Mouse (Mus musculus) embryonic facial prominence, embryonic 14.5 days (tissue): ENCODE measurements around the gene Nfia. TPM values are rescaled to one million over a fixed set of nuclear protein-coding genes. Genes with fewer than 3 reads are reported as not detected.
A peak's percentile ranks its signal among the peaks of the same experiment; 100 is the strongest.

Experiments used
- ATAC-seq: fragments of 200-750 bp; cut with Nextera tagmentation; 2 replicates; pipeline ENCODE4 v1.8.0; 2017; ENCODE audit warnings: low read depth, moderate number of reproducible peaks, moderate TSS enrichment
- DNase-seq: peaks from one replicate; pipeline ENCODE4 v3.0.0-alpha.2; 2015; ENCODE audit warnings: low spot score
- H3K27ac ChIP-seq: fragments of 300-500 bp; sonication (generic); replicated peaks from 2 replicates; pipeline ENCODE4 v1.5.1; 2014; ENCODE audit warnings: low read depth, mild to moderate bottlenecking, low read length, moderate library complexity
- H3K27me3 ChIP-seq: fragments of 300-500 bp; sonication (generic); replicated peaks from 2 replicates; pipeline ENCODE4 v1.6.1; 2014; ENCODE audit warnings: low read length; ENCODE audit not compliant: control insufficient read depth, insufficient read depth
- H3K36me3 ChIP-seq: fragments of 300-500 bp; sonication (generic); 2 replicates; pipeline ENCODE4 v1.6.1; 2014; ENCODE audit warnings: low read length, mixed read lengths; ENCODE audit not compliant: control insufficient read depth, insufficient read depth
- H3K4me1 ChIP-seq: fragments of 300-500 bp; sonication (generic); 2 replicates; pipeline ENCODE4 v1.6.1; 2014; ENCODE audit warnings: antibody characterized with exemption, low read length; ENCODE audit not compliant: control insufficient read depth, insufficient read depth
- H3K4me2 ChIP-seq: fragments of 300-500 bp; sonication (generic); 2 replicates; pipeline ENCODE4 v1.6.1; 2014; ENCODE audit warnings: low read depth, mild to moderate bottlenecking, low read length, moderate library complexity, mixed read lengths
- H3K4me3 ChIP-seq: fragments of 300-500 bp; sonication (generic); 2 replicates; pipeline ENCODE4 v1.5.1; 2014; ENCODE audit warnings: low read depth, mild to moderate bottlenecking, low read length
- H3K9ac ChIP-seq: fragments of 300-500 bp; sonication (generic); 2 replicates; pipeline ENCODE4 v1.6.1; 2014; ENCODE audit warnings: low read depth, mild to moderate bottlenecking, low read length, moderate library complexity, mixed read lengths
- H3K9me3 ChIP-seq: fragments of 300-500 bp; sonication (generic); 2 replicates; pipeline ENCODE4 v1.6.1; 2016; ENCODE audit warnings: low read length; ENCODE audit not compliant: control insufficient read depth
- WGBS: fragments of 180-500 bp; shearing (Covaris S2); extraction: QIAGEN DNeasy Blood & Tissue Kit; methylation state at CpG from one replicate; pipeline ENCODE4 v1.1.7; 2014; 5-methylcytosine and 5-hydroxymethylcytosine counted together
- polyA plus RNA-seq: library from polyadenylated mRNA; unstranded; fragments of >200 nt; fragmentation: Nextera tagmentation; extraction: Ambion mirVana; gene quantifications from 2 replicates; pipeline ENCODE4 v1.2.1, GENCODE M21; 2014

The Nfia gene
- polyA plus RNA-seq, 1 experiment from 2014 or later, result 61.7 TPM

DNA sequence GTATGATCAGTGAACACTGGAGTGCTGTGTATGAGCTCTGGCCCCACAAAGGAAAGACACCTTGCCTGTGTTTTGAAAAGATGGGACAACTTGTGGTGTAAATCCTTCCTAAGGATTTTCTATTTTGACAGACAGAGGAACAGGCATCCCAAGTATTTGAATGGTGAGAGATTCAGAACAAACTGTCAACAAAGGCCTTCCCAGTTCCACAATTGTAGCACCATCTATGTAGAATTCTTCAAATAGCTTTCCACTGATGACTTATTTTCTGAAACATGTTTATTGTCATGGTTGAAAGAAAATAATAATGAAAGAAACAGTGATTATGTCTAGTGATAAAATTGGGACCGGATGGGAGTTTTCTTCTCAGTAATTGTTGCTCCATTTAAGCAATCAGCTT lies 45.2 kb downstream of the Nfia start:
- ATAC-seq, result no peak
- 51% methylated on average over 1 of the region's 1 CpGs for WGBS
- H3K4me1 ChIP-seq, result peaks cover 17% of the 10 kb centered on the region; the same call in 1 of the 2 replicates

DNA sequence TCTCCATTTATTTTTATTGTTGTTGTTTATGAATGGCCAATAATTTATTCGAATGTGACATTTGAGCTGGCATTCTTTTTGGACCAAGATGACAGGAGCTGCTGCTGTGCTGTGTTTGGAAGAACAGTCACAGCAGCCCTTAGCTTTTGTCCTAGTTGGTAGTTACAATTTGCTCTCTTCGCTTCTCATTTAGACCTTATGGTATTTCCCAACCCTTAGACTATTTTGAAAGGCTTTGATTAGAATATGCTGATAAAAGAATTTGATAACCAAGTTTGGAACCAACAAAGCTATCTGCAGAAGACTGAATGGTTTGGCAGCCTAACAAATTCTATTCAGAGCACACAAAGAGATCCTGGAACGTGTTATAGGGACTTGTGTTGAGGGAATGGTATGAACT lies 46.0 kb downstream of the Nfia start:
- H3K4me2 ChIP-seq, result no peak overlapping the region
- H3K36me3 ChIP-seq, result no peaks in the 10 kb centered on the region
- DNase-seq (no peak), ATAC-seq (no peak)
- H3K4me1 ChIP-seq, result peaks cover 22% of the 10 kb centered on the region
- no peak overlapping the region for H3K27ac ChIP-seq
- 70% methylated on average over 3 of the region's 3 CpGs for WGBS
- H3K9ac ChIP-seq, result no peak overlapping the region
- no peaks in the 10 kb centered on the region for H3K9me3 ChIP-seq
- H3K27me3 ChIP-seq, result no peaks in the 10 kb centered on the region
- no peak overlapping the region for H3K4me3 ChIP-seq

More for the DNA sequence above, 45.2 kb downstream of the Nfia start:
- Histone ChIP-seq H3K4me2 (no peak overlapping the region), H3K9me3 (no peaks in the 10 kb centered on the region), H3K36me3 (no peaks in the 10 kb centered on the region), H3K27ac (no peak overlapping the region), H3K27me3 (no peaks in the 10 kb centered on the region), H3K4me3 (no peak overlapping the region), H3K9ac (no peak overlapping the region)
- no peak for DNase-seq

DNA sequence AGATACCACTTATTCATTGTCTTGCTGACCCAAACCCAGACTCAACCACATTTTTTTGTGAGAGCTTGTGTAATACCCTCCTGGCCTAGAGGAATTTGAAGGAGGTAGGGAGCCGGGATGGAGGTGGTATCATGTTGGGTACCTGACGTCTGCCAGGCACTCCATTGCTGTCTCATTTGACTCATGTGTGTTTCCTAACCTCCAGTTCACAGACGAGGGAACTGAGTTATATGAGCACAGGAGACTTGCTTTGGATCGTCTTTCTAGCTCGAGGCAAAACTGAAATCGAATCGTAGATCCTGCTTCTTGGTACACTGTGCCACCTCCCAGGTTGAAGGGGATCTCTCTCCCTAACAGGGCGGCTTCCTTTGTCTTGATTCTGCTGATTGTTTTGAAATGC lies 46.6 kb downstream of the Nfia start:
- H3K9ac ChIP-seq, result no peak overlapping the region
- ATAC-seq, result no peak
- H3K4me1 ChIP-seq, result peaks cover 25% of the 10 kb centered on the region
- H3K4me3 ChIP-seq, result no peak overlapping the region
- WGBS, result 44% methylated on average over 8 of the region's 8 CpGs
- no peaks in the 10 kb centered on the region for H3K36me3 ChIP-seq
- no peak overlapping the region for H3K27ac ChIP-seq
- H3K4me2 ChIP-seq, result no peak overlapping the region
- no peak for DNase-seq
- H3K9me3 ChIP-seq, result no peaks in the 10 kb centered on the region
- no peaks in the 10 kb centered on the region for H3K27me3 ChIP-seq

DNA sequence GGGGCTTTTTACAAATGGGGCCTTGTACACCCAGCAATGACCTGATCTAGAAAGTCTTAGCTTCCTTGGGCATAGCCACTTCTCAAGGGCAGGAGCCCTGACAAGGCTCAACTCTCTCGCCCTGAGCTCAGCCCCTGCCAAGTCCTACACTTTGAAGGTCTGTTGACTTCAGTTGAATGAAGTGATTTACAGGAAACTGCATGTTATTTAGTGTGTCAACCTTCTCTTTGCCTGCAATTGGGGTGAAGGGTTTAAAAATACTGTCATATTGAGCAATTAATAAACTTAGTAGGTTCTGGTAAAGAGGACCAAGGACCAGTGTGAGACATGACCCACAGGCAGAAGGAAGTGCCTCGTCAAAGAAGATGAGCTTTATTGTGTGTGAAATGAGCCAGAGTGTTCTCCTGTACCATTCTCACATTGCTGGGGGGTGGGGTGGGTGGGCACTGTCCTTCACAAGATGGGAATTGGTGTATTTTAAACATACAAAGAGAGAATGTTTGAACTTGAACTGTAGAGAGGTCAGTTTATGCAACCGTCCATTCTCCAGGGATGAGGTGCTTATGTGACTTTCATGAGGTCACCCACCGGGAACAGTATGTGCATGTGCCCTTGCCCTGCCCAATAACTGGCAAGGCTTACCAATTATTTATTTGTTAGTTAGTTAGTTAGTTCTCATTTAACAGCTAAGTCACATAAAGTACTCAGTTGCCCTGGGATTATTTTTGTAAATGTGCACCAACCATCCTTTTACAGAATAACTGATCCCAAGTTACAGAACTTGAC lies 48.1 kb downstream of the Nfia start:
- H3K4me1 ChIP-seq, result peaks cover 31% of the 10 kb centered on the region
- no peak for ATAC-seq
- 83% methylated on average over 4 of the region's 4 CpGs for WGBS

DNA sequence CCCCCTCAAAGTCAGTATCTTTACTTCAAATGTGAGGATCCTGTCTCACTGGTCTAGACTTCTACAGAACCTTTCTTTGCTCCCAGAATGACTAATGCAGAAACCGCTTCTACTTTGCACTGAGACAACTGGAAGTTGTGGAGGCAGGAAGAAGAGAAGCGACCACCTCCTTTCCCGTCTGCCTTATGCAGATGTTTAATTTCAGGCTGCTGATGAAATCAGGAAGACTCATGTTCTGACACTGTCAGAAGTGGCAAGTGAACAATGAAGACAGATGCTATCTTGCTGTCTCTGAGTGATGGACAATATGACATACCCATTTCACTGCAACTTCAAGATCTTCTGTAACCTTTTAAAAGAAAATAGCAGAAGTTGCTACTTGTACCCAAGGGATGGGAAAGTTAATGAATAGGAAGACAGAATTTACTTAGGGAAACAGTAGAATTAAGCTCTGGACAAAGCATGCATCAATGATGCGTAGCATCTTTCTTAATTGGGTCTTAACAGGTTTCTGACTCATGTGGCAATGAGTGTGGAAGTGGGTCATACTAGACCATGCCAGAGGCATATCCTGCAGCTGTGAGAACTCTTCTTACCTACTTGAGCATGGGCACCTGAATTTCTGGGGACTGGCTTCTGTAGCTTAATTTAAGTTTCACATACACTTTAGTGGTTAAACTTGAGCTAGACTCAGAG lies 49.2 kb downstream of the Nfia start:
- 76% methylated on average over 4 of the region's 4 CpGs for WGBS
- H3K4me2 ChIP-seq, result no peak overlapping the region
- H3K27me3 ChIP-seq, result no peaks in the 10 kb centered on the region
- no peaks in the 10 kb centered on the region for H3K9me3 ChIP-seq
- no peak overlapping the region for H3K9ac ChIP-seq
- H3K36me3 ChIP-seq, result no peaks in the 10 kb centered on the region
- no peak overlapping the region for H3K4me3 ChIP-seq
- no peak for DNase-seq
- no peak overlapping the region for H3K27ac ChIP-seq
- H3K4me1 ChIP-seq, result peaks cover 36% of the 10 kb centered on the region
- ATAC-seq, result no peak

More for the DNA sequence above, 48.1 kb downstream of the Nfia start:
- H3K4me2 ChIP-seq, result no peak overlapping the region
- H3K4me3 ChIP-seq, result no peak overlapping the region
- no peak for DNase-seq
- H3K27me3 ChIP-seq, result no peaks in the 10 kb centered on the region
- H3K27ac ChIP-seq, result no peak overlapping the region
- no peak overlapping the region for H3K9ac ChIP-seq
- H3K9me3 ChIP-seq, result no peaks in the 10 kb centered on the region
- no peaks in the 10 kb centered on the region for H3K36me3 ChIP-seq

DNA sequence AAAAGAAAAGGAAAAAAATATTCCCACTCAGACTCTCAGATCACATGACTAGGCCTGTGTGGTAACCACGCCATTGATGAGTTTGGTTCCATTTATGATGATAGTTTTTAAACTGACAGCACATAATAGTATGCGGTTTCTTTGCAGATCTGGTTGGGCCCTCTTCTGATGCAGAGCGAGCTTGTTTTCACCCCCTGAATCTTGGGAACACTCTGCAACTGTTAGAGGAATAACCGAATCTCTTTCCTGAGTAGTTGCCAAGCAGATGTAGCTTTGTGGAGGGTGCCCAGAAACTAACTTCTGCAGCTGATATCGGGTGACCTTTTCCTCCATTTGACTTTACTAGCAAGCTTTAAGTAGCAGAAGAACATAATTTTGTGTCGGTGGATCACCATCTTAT lies 51.0 kb downstream of the Nfia start:
- no peaks in the 10 kb centered on the region for H3K9me3 ChIP-seq
- no peak overlapping the region for H3K27ac ChIP-seq
- 77% methylated on average over 6 of the region's 6 CpGs for WGBS
- DNase-seq (no peak), ATAC-seq (no peak)
- peaks cover 40% of the 10 kb centered on the region for H3K4me1 ChIP-seq
- H3K4me3 ChIP-seq, result no peak overlapping the region
- H3K27me3 ChIP-seq, result no peaks in the 10 kb centered on the region
- H3K9ac ChIP-seq, result no peak overlapping the region
- H3K4me2 ChIP-seq, result no peak overlapping the region
- H3K36me3 ChIP-seq, result no peaks in the 10 kb centered on the region

DNA sequence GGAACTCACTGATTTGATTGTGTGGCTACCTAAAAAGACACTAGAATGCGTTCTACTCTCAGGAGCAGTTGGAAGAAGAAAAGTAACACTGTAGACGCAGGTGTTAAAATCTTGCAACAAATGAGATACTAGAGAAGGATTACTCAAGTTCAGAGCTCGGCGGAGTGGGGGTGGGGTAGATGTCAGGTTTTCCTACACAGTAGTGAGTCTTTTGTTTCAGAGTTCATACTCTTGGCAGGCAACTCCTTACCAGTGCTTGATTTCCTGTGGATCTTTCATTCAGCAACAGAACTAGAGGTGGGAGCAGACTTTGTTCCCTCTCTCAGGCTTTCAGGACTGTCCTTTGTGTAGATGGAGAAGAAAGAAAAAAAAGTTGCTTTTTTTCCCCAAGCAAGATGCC lies 51.9 kb downstream of the Nfia start:
- ATAC-seq, result peak; percentile 31; the same call in 1 of the 2 replicates
- Histone ChIP-seq H3K9ac (no peak overlapping the region), H3K27me3 (no peaks in the 10 kb centered on the region), H3K9me3 (no peaks in the 10 kb centered on the region), H3K36me3 (no peaks in the 10 kb centered on the region), H3K4me2 (no peak overlapping the region), H3K4me1 (peaks cover 34% of the 10 kb centered on the region), H3K27ac (no peak overlapping the region), H3K4me3 (no peak overlapping the region)
- peak; percentile 67 for DNase-seq
- WGBS, result 60% methylated on average over 4 of the region's 4 CpGs

DNA sequence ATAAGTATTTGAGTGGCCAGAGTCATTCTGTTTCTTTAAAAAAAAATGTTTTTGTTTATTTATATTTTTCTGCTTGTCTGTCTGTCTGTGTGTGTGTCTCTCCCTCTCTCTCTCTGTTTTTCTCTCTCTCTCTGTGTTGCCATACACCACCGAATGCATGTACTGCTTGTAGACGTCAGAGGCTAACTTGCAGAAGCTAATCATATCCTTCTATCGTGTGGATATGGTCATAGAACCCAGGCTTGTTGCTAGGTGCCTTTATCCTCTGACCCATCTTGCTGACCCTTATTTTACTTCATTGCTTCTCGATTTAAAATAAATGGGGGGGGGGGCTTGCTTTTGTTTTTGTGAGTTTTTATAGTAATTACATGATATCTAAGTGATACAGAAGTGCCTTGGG lies 52.9 kb downstream of the Nfia start:
- H3K27me3 ChIP-seq, result no peaks in the 10 kb centered on the region
- ATAC-seq, result no peak
- WGBS, result 79% methylated on average over 4 of the region's 4 CpGs
- DNase-seq, result no peak
- H3K36me3 ChIP-seq, result no peaks in the 10 kb centered on the region
- H3K4me3 ChIP-seq, result no peak overlapping the region
- H3K4me1 ChIP-seq, result peaks cover 34% of the 10 kb centered on the region
- H3K9ac ChIP-seq, result no peak overlapping the region
- no peak overlapping the region for H3K4me2 ChIP-seq
- H3K9me3 ChIP-seq, result no peaks in the 10 kb centered on the region
- H3K27ac ChIP-seq, result no peak overlapping the region
